Mouse (Mus musculus): ENCODE data around the gene Serpini1. TPM values are rescaled to one million over a fixed set of nuclear protein-coding genes. Genes with fewer than 3 reads are reported as not detected.

Gene Serpini1
- 0.30 and 0.40 TPM in 2 replicates for polyA plus RNA-seq (2012; rRNA removed; ENCODE audit: low replicate concordance)

GRCm38 (mm10) chr3:75557292-75557691 lies at the start of gene Serpini1:
Gene Serpini1, plus strand, starts transcription at chr3:75557547.

GRCm38 (mm10) chr3:75556695-75557291 lies 554 bp upstream of the Serpini1 start, which contains the start of gene Pdcd10:
Gene Pdcd10, minus strand, starts transcription at chr3:75556856.

Other genes starting within 250 kb of the Serpini1 start
- 0.04 TPM in 1 of 2 replicates, not detected in the other for gene Wdr49, start 75.4 kb upstream of the Serpini1 start, polyA plus RNA-seq (2012; rRNA removed; ENCODE audit: low replicate concordance)
- gene Pdcd10, start 691 bp upstream of the Serpini1 start, polyA plus RNA-seq (2012; rRNA removed; ENCODE audit: low replicate concordance), result 1.2 and 7.1 TPM in 2 replicates
- not detected in 2 replicates for gene Gm29133, start 190.7 kb downstream of the Serpini1 start, polyA plus RNA-seq (2012; rRNA removed; ENCODE audit: low replicate concordance)

All from mammary gland, adult 2 months (tissue).